Mouse (Mus musculus) forebrain, postnatal 0 days (tissue): ENCODE measurements around the gene Rnh1. TPM values are rescaled to one million over a fixed set of nuclear protein-coding genes. Genes with fewer than 3 reads are reported as not detected.
A peak's percentile ranks its signal among the peaks of the same experiment; 100 is the strongest.

ENCODE experiments used
- ATAC-seq: fragments of 200-750 bp; cut with Nextera tagmentation; 2 replicates; pipeline ENCODE4 v1.8.0; 2017; ENCODE audit warnings: mild to moderate bottlenecking, moderate library complexity
- DNase-seq: peaks from one replicate; pipeline ENCODE4 v3.0.0-alpha.2; 2015
- H3K27ac ChIP-seq: fragments of 300-500 bp; sonication (generic); 2 replicates; pipeline ENCODE4 v1.5.1; 2014; ENCODE audit warnings: low read depth, mild to moderate bottlenecking, antibody characterized with exemption, low read length, moderate library complexity, mixed read lengths
- H3K27me3 ChIP-seq: fragments of 300-500 bp; sonication (generic); 2 replicates; pipeline ENCODE4 v1.6.1; 2014; ENCODE audit warnings: mild to moderate bottlenecking, low read length, mixed read lengths; ENCODE audit not compliant: insufficient read depth
- H3K36me3 ChIP-seq: fragments of 300-500 bp; sonication (generic); 2 replicates; pipeline ENCODE4 v1.6.1; 2014; ENCODE audit warnings: mild to moderate bottlenecking, moderate library complexity; ENCODE audit not compliant: insufficient read depth
- H3K4me1 ChIP-seq: fragments of 300-500 bp; sonication (generic); 2 replicates; pipeline ENCODE4 v1.6.1; 2014; ENCODE audit warnings: antibody characterized with exemption; ENCODE audit not compliant: insufficient read depth
- H3K4me2 ChIP-seq: fragments of 300-500 bp; sonication (generic); 2 replicates; pipeline ENCODE4 v1.6.1; 2014; ENCODE audit warnings: low read depth, mild to moderate bottlenecking, moderate library complexity
- H3K4me3 ChIP-seq: fragments of 300-500 bp; sonication (generic); 2 replicates; pipeline ENCODE4 v1.5.1; 2014; ENCODE audit warnings: low read depth, low read length, mixed read lengths
- H3K9ac ChIP-seq: fragments of 300-500 bp; sonication (generic); 2 replicates; pipeline ENCODE4 v1.6.1; 2014; ENCODE audit warnings: mild to moderate bottlenecking
- H3K9me3 ChIP-seq: fragments of 300-500 bp; sonication (generic); 2 replicates; pipeline ENCODE4 v1.6.1; 2016; ENCODE audit warnings: low read length
- CTCF ChIP-seq: sonication (generic); IDR thresholded peaks from 2 replicates; pipeline ENCODE4 v1.5.1; 2016; ENCODE audit warnings: antibody characterized with exemption, control low read depth, low read depth
- WGBS: fragments of 180-500 bp; shearing (Covaris S2); extraction: QIAGEN DNeasy Blood & Tissue Kit; methylation state at CpG from one replicate; pipeline ENCODE4 v1.1.7; 2014; 5-methylcytosine and 5-hydroxymethylcytosine counted together
- microRNA counts: library from miRNA; unstranded; fragments of <30 nt; microRNA quantifications from one replicate; lab custom pipeline; 2015
- microRNA-seq, 2 experiments: library from miRNA; unstranded; fragments of <30 nt; microRNA quantifications; one replicate each; pipeline ENCODE4; 2016
- polyA plus RNA-seq: library from polyadenylated mRNA; unstranded; fragments of >200 nt; fragmentation: Nextera tagmentation; extraction: Ambion mirVana; gene quantifications from 2 replicates; pipeline ENCODE4 v1.2.1, GENCODE M21; 2015
- total RNA-seq: library from RNA; depleted of rRNA; stranded (reverse); fragments of >200 nt; gene quantifications from 2 replicates; pipeline ENCODE4 v1.2.3, GENCODE M21; 2014; rRNA removed

Rnh1 gene
- total and polyA plus RNA-seq, 2 experiments from 2014 or later, result 41.6 to 45.4 TPM

GRCm38 (mm10) chr7:141122689-141123516 lies 49.8 kb downstream of the Rnh1 start:
- Histone ChIP-seq H3K27me3 (no peaks in the 10 kb centered on the region), H3K36me3 (no peaks in the 10 kb centered on the region), H3K9me3 (no peaks in the 10 kb centered on the region), H3K4me2 (peak overlapping the region; percentile 67), H3K27ac (0 out of 2 replicates have a peak overlapping the region, but pooled peaks have one; percentile 57), H3K4me3 (peak overlapping the region; percentile 42), H3K4me1 (no peaks in the 10 kb centered on the region), H3K9ac (peak overlapping the region; percentile 57)
- DNase-seq, result peak; percentile 86
- TF ChIP-seq CTCF, result no peak
- 3% methylated on average over 29 of the region's 29 CpGs for WGBS
- peak; percentile 93 for ATAC-seq

- Histone ChIP-seq H3K9ac (peak within 1 kb of the TSS; percentile 57), H3K27me3 (no peaks in the 10 kb centered on the region), H3K4me2 (peak within 1 kb of the TSS; percentile 67), H3K4me3 (peak within 1 kb of the TSS; percentile 42), H3K9me3 (no peaks in the 10 kb centered on the region), H3K36me3 (no peaks in the 10 kb centered on the region), H3K27ac (0 out of 2 replicates have a peak within 1 kb of the TSS, but pooled peaks have one; percentile 57), H3K4me1 (no peaks in the 10 kb centered on the region)
- no peak for DNase-seq
- ATAC-seq, result no peak
- WGBS, result 57% methylated on average over 14 of the region's 14 CpGs
- TF ChIP-seq CTCF, result no peak
These were observed 50.4 kb downstream of the Rnh1 start, which contains the start of gene Ptdss2 for GRCm38 (mm10) chr7:141122245-141122644. TSS of gene Ptdss2 (plus strand) at chr7:141122382.

- TF ChIP-seq CTCF, result no peak
- no peaks in the 10 kb centered on the region for H3K27me3 ChIP-seq
- H3K4me1 ChIP-seq, result no peaks in the 10 kb centered on the region
- H3K4me2 ChIP-seq, result no peak overlapping the region
- no peak overlapping the region for H3K4me3 ChIP-seq
- H3K9ac ChIP-seq, result no peak overlapping the region
- no peaks in the 10 kb centered on the region for H3K36me3 ChIP-seq
- no peaks in the 10 kb centered on the region for H3K9me3 ChIP-seq
- DNase-seq (no peak), ATAC-seq (no peak)
- H3K27ac ChIP-seq, result no peak overlapping the region
- 77% methylated on average over 5 of the region's 5 CpGs for WGBS
These were observed 51.6 kb downstream of the Rnh1 start for GRCm38 (mm10) chr7:141121051-141121531.

- H3K27me3 ChIP-seq, result no peaks in the 10 kb centered on the region
- no peak for DNase-seq
- 89% methylated on average over 3 of the region's 3 CpGs for WGBS
- no peaks in the 10 kb centered on the region for H3K9me3 ChIP-seq
- no peak for ATAC-seq
- H3K4me2 ChIP-seq, result no peak overlapping the region
- no peak for TF ChIP-seq CTCF
- H3K4me3 ChIP-seq, result no peak overlapping the region
- H3K27ac ChIP-seq, result no peak overlapping the region
- no peak overlapping the region for H3K9ac ChIP-seq
- H3K36me3 ChIP-seq, result no peaks in the 10 kb centered on the region
- H3K4me1 ChIP-seq, result no peaks in the 10 kb centered on the region
These were observed 52.1 kb downstream of the Rnh1 start for GRCm38 (mm10) chr7:141120605-141121004.

GRCm38 (mm10) chr7:141119487-141119886 lies 53.2 kb downstream of the Rnh1 start:
- Histone ChIP-seq H3K27ac (no peak overlapping the region), H3K9me3 (no peaks in the 10 kb centered on the region), H3K36me3 (no peaks in the 10 kb centered on the region), H3K27me3 (no peaks in the 10 kb centered on the region), H3K4me2 (no peak overlapping the region), H3K9ac (no peak overlapping the region), H3K4me3 (no peak overlapping the region), H3K4me1 (no peaks in the 10 kb centered on the region)
- DNase-seq, result no peak
- no peak for TF ChIP-seq CTCF
- 76% methylated on average over 3 of the region's 3 CpGs for WGBS
- no peak for ATAC-seq

GRCm38 (mm10) chr7:141117636-141118035 lies 55.0 kb downstream of the Rnh1 start, which contains the start of gene Ano9:
TSS of gene Ano9 (minus strand) at chr7:141117806.
- H3K27ac ChIP-seq, result no peak within 1 kb of the TSS
- no peaks in the 10 kb centered on the region for H3K27me3 ChIP-seq

GRCm38 (mm10) chr7:141115874-141116273 lies 56.8 kb downstream of the Rnh1 start:
- no peak overlapping the region for H3K4me2 ChIP-seq
- no peak overlapping the region for H3K9ac ChIP-seq
- no peaks in the 10 kb centered on the region for H3K36me3 ChIP-seq
- no peaks in the 10 kb centered on the region for H3K9me3 ChIP-seq
- TF ChIP-seq CTCF, result no peak
- H3K4me1 ChIP-seq, result no peaks in the 10 kb centered on the region
- WGBS, result 90% methylated on average over 9 of the region's 9 CpGs
- H3K4me3 ChIP-seq, result no peak overlapping the region
- no peaks in the 10 kb centered on the region for H3K27me3 ChIP-seq
- ATAC-seq, result no peak
- DNase-seq, result no peak
- no peak overlapping the region for H3K27ac ChIP-seq

More at GRCm38 (mm10) chr7:141117636-141118035, 55.0 kb downstream of the Rnh1 start, which contains the start of gene Ano9:
- no peaks in the 10 kb centered on the region for H3K9me3 ChIP-seq
- H3K4me1 ChIP-seq, result no peaks in the 10 kb centered on the region
- WGBS, result 11% methylated on average over 9 of the region's 9 CpGs
- no peak within 1 kb of the TSS for H3K9ac ChIP-seq
- H3K4me3 ChIP-seq, result no peak within 1 kb of the TSS
- ATAC-seq (no peak), DNase-seq (no peak)
- no peak for TF ChIP-seq CTCF
- H3K4me2 ChIP-seq, result no peak within 1 kb of the TSS
- no peaks in the 10 kb centered on the region for H3K36me3 ChIP-seq

MicroRNAs within 50 kb of the gene (microRNA counts, 519-probe panel; counts per million panel counts)
- 3,206 counts per million, percentile 28 among the panel's probes with 10 or more counts for microRNA mmu-miR-210 (lab: Ali Mortazavi, UCI)

Small RNAs within 50 kb of the gene (microRNA-seq; reads per million reads assigned to microRNA genes)
- 334 to 361 reads per million in 2 experiments for gene Mir210

Other genes starting within 250 kb of the Rnh1 start
- 7.2 and 8.5 TPM in 2 replicates for gene Pgghg, start 231.5 kb downstream of the Rnh1 start, total RNA-seq
- 4.7 and 5.3 TPM in 2 replicates for gene Pgghg, start 231.5 kb downstream of the Rnh1 start, polyA plus RNA-seq
- 0.86 TPM in 1 of 2 replicates, not detected in the other for gene Ifitm5, start 222.6 kb downstream of the Rnh1 start, total RNA-seq
- 0.28 and 0.45 TPM in 2 replicates for gene Ifitm5, start 222.6 kb downstream of the Rnh1 start, polyA plus RNA-seq
- gene Gm45717, start 216.9 kb downstream of the Rnh1 start, total RNA-seq, result not detected in 2 replicates
- not detected in 2 replicates for gene Gm45717, start 216.9 kb downstream of the Rnh1 start, polyA plus RNA-seq
- 45.2 and 55.6 TPM in 2 replicates for gene Ifitm2, start 216.9 kb downstream of the Rnh1 start, total RNA-seq
- 240 and 270 TPM in 2 replicates for gene Ifitm2, start 216.9 kb downstream of the Rnh1 start, polyA plus RNA-seq
- 10.5 and 12.7 TPM in 2 replicates for gene Ifitm1, start 205.6 kb downstream of the Rnh1 start, total RNA-seq
- gene Ifitm1, start 205.6 kb downstream of the Rnh1 start, polyA plus RNA-seq, result 14.5 and 19.4 TPM in 2 replicates
- gene Ifitm3, start 162.1 kb downstream of the Rnh1 start, total RNA-seq, result 12.2 and 35.9 TPM in 2 replicates
- gene Ifitm3, start 162.1 kb downstream of the Rnh1 start, polyA plus RNA-seq, result 78.8 and 81.3 TPM in 2 replicates
- 2.0 TPM in 1 of 2 replicates, not detected in the other for gene Ifitm6, start 154.9 kb downstream of the Rnh1 start, total RNA-seq
- gene Ifitm6, start 154.9 kb downstream of the Rnh1 start, polyA plus RNA-seq, result 0.34 and 0.38 TPM in 2 replicates
- gene Gm17387, start 143.7 kb downstream of the Rnh1 start, total RNA-seq, result not detected in 2 replicates
- gene Gm17387, start 143.7 kb downstream of the Rnh1 start, polyA plus RNA-seq, result not detected in 2 replicates
- 126 and 163 TPM in 2 replicates for gene B4galnt4, start 111.8 kb downstream of the Rnh1 start, total RNA-seq
- gene B4galnt4, start 111.8 kb downstream of the Rnh1 start, polyA plus RNA-seq, result 42.3 and 47.4 TPM in 2 replicates
- gene Pkp3, start 94.6 kb downstream of the Rnh1 start, total RNA-seq, result not detected in 2 replicates
- gene Pkp3, start 94.6 kb downstream of the Rnh1 start, polyA plus RNA-seq, result 0.08 TPM in 1 of 2 replicates, not detected in the other
- gene Sigirr, start 72.3 kb downstream of the Rnh1 start, total RNA-seq, result 2.9 TPM in 2 replicates
- 2.4 and 2.7 TPM in 2 replicates for gene Sigirr, start 72.3 kb downstream of the Rnh1 start, polyA plus RNA-seq
- gene Ano9, start 55.1 kb downstream of the Rnh1 start, total RNA-seq, result 0.08 and 0.43 TPM in 2 replicates
- gene Ano9, start 55.1 kb downstream of the Rnh1 start, polyA plus RNA-seq, result 0.05 and 0.20 TPM in 2 replicates
- gene Ptdss2, start 50.5 kb downstream of the Rnh1 start, total RNA-seq, result 24.5 and 24.9 TPM in 2 replicates
- gene Ptdss2, start 50.5 kb downstream of the Rnh1 start, polyA plus RNA-seq, result 70.5 and 78.3 TPM in 2 replicates
- gene Hras, start 21.1 kb upstream of the Rnh1 start, total RNA-seq, result 103 and 149 TPM in 2 replicates
- gene Hras, start 21.1 kb upstream of the Rnh1 start, polyA plus RNA-seq, result 198 and 199 TPM in 2 replicates
- 11.1 and 11.7 TPM in 2 replicates for gene Lrrc56, start 21.3 kb upstream of the Rnh1 start, total RNA-seq
- gene Lrrc56, start 21.3 kb upstream of the Rnh1 start, polyA plus RNA-seq, result 10.2 and 10.7 TPM in 2 replicates
- gene Lmntd2, start 41.2 kb upstream of the Rnh1 start, total RNA-seq, result 0.62 TPM in 1 of 2 replicates, not detected in the other
- 0.15 and 0.33 TPM in 2 replicates for gene Lmntd2, start 41.2 kb upstream of the Rnh1 start, polyA plus RNA-seq
- gene Rassf7, start 43.0 kb upstream of the Rnh1 start, total RNA-seq, result 13.3 and 15.8 TPM in 2 replicates
- 15.6 and 19.1 TPM in 2 replicates for gene Rassf7, start 43.0 kb upstream of the Rnh1 start, polyA plus RNA-seq
- 50.2 and 53.8 TPM in 2 replicates for gene Phrf1, start 55.9 kb upstream of the Rnh1 start, total RNA-seq
- gene Phrf1, start 55.9 kb upstream of the Rnh1 start, polyA plus RNA-seq, result 26.1 and 35.8 TPM in 2 replicates
- gene Irf7, start 93.6 kb upstream of the Rnh1 start, total RNA-seq, result 1.3 and 3.8 TPM in 2 replicates
- 3.4 and 3.7 TPM in 2 replicates for gene Irf7, start 93.6 kb upstream of the Rnh1 start, polyA plus RNA-seq
- not detected in 2 replicates for gene Cdhr5, start 103.9 kb upstream of the Rnh1 start, total RNA-seq
- not detected in 2 replicates for gene Cdhr5, start 103.9 kb upstream of the Rnh1 start, polyA plus RNA-seq
- gene Sct, start 106.3 kb upstream of the Rnh1 start, total RNA-seq, result not detected in 2 replicates
- 2.9 and 3.9 TPM in 2 replicates for gene Sct, start 106.3 kb upstream of the Rnh1 start, polyA plus RNA-seq
- gene Drd4, start 119.1 kb upstream of the Rnh1 start, total RNA-seq, result 0.31 and 0.38 TPM in 2 replicates
- 0.90 and 0.98 TPM in 2 replicates for gene Drd4, start 119.1 kb upstream of the Rnh1 start, polyA plus RNA-seq
- 238 and 239 TPM in 2 replicates for gene Deaf1, start 154.8 kb upstream of the Rnh1 start, total RNA-seq
- gene Deaf1, start 154.8 kb upstream of the Rnh1 start, polyA plus RNA-seq, result 282 and 289 TPM in 2 replicates
- 25.2 and 33.2 TPM in 2 replicates for gene Tmem80, start 154.9 kb upstream of the Rnh1 start, total RNA-seq
- gene Tmem80, start 154.9 kb upstream of the Rnh1 start, polyA plus RNA-seq, result 32.9 and 34.7 TPM in 2 replicates
- gene Eps8l2, start 166.0 kb upstream of the Rnh1 start, total RNA-seq, result 1.0 and 1.1 TPM in 2 replicates
- gene Eps8l2, start 166.0 kb upstream of the Rnh1 start, polyA plus RNA-seq, result 0.74 and 0.82 TPM in 2 replicates
- gene Taldo1, start 219.3 kb upstream of the Rnh1 start, total RNA-seq, result 224 and 297 TPM in 2 replicates
- gene Taldo1, start 219.3 kb upstream of the Rnh1 start, polyA plus RNA-seq, result 304 and 352 TPM in 2 replicates
- 58.9 and 65.0 TPM in 2 replicates for gene Gatd1, start 241.3 kb upstream of the Rnh1 start, total RNA-seq
- gene Gatd1, start 241.3 kb upstream of the Rnh1 start, polyA plus RNA-seq, result 50.5 and 56.0 TPM in 2 replicates